Comparison of ENCODE assay signal across 11 mouse cellular contexts in the genomic region with DNA sequence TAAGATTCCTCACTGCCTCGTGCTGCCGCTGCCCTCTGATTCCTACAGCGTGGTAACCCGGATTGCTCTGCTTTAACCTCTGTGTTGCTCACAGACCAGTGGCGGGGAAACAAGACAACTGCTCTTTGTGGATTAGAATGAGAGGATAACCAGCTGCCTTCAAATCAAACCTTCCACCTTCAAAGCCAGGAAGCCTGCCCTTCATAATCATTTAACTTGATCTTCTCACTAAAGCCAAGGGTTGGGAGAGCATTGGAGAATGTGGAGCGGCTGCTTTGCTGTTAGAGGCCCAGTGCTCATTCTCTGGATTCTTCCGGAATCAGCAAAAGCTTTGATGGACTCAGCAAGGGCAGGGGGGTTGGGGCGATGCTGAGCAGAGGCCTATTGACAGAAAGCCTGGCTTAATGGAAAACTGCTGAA. TPM values are rescaled to one million over a fixed set of nuclear protein-coding genes. Genes with fewer than 3 reads are reported as not detected.
A peak's percentile ranks its signal among the peaks of the same experiment; 100 is the strongest.
DNase-seq lines count a peak whose midpoint lies in the region; ATAC-seq lines count a peak whose summit lies in the region.
"Had no signal": no experiment of that assay in that cellular context is flagged by ENCODE, and none has a peak within 500 bp of the region (broad histone marks: within the 10 kb centered on the region; RNA-seq: fewer than 3 reads in every experiment).

No protein-coding gene starts in this region.

- H3K27me3 ChIP-seq in hindbrain, embryonic 10.5 days (ENCODE audit: insufficient read depth, poor library complexity, severe bottlenecking), result no peaks in the 10 kb centered on the region
- no peaks in the 10 kb centered on the region for H3K27me3 ChIP-seq in hindbrain, embryonic 13.5 days
- H3K27me3 ChIP-seq in midbrain, embryonic 14.5 days (ENCODE audit: control insufficient read depth, insufficient read depth, low read length), result no peaks in the 10 kb centered on the region
- H3K27me3 ChIP-seq: hindbrain, embryonic 15.5 days; limb, embryonic 15.5 days had no signal

- peak; percentile 29 for DNase-seq in hindbrain, embryonic 10.5 days (ENCODE audit: low spot score)
- peak; percentile 51 for DNase-seq in embryo, embryonic 11 days
- DNase-seq in kidney, postnatal 14 days, result peak; percentile 60
- peak; percentile 23 for DNase-seq in midbrain, embryonic 14.5 days
- no peak for DNase-seq in cerebellum, postnatal 10 days
- no peak for DNase-seq in layer of hippocampus, adult 18-20 months (ENCODE audit: low spot score in 2 of 2)

- H3K4me3 ChIP-seq in hindbrain, embryonic 10.5 days, result no peak overlapping the region
- no peak overlapping the region for H3K4me3 ChIP-seq in hindbrain, embryonic 13.5 days
- H3K4me3 ChIP-seq in midbrain, embryonic 14.5 days (replicated peaks; ENCODE audit: low read depth, low read length), result no peak overlapping the region
- H3K4me3 ChIP-seq: hindbrain, embryonic 15.5 days; limb, embryonic 15.5 days had no signal

- H3K36me3 ChIP-seq in hindbrain, embryonic 10.5 days, result no peaks in the 10 kb centered on the region
- no peaks in the 10 kb centered on the region for H3K36me3 ChIP-seq in hindbrain, embryonic 13.5 days
- H3K36me3 ChIP-seq in midbrain, embryonic 14.5 days (ENCODE audit: control insufficient read depth, insufficient read depth, low read length), result no peaks in the 10 kb centered on the region
- H3K36me3 ChIP-seq: hindbrain, embryonic 15.5 days; limb, embryonic 15.5 days had no signal

- H3K27ac ChIP-seq in hindbrain, embryonic 10.5 days, result peak overlapping the region; percentile 63
- no peak overlapping the region; the same call in 1 of the 2 replicates for H3K27ac ChIP-seq in hindbrain, embryonic 13.5 days
- H3K27ac ChIP-seq in midbrain, embryonic 14.5 days (replicated peaks; ENCODE audit: low read depth, low read length), result no peak overlapping the region
- H3K27ac ChIP-seq: hindbrain, embryonic 15.5 days; limb, embryonic 15.5 days had no signal

- ATAC-seq in hindbrain, embryonic 13.5 days (ENCODE audit: low FRiP score), result no peak
- ATAC-seq in midbrain, embryonic 14.5 days (ENCODE audit: low FRiP score, low TSS enrichment), result no peak
- no peak for ATAC-seq in frontal cortex, adult (ENCODE audit: low TSS enrichment)

- H3K9me3 ChIP-seq in hindbrain, embryonic 10.5 days, result no peaks in the 10 kb centered on the region
- no peaks in the 10 kb centered on the region for H3K9me3 ChIP-seq in hindbrain, embryonic 13.5 days
- H3K9me3 ChIP-seq in midbrain, embryonic 14.5 days (ENCODE audit: control insufficient read depth, low read length), result no peaks in the 10 kb centered on the region
- H3K9me3 ChIP-seq: hindbrain, embryonic 15.5 days; limb, embryonic 15.5 days had no signal

- H3K4me2 ChIP-seq in hindbrain, embryonic 13.5 days, result no peak overlapping the region
- no peak overlapping the region for H3K4me2 ChIP-seq in midbrain, embryonic 14.5 days (ENCODE audit: low read length)
- H3K4me2 ChIP-seq: hindbrain, embryonic 15.5 days; limb, embryonic 15.5 days had no signal

- no peak overlapping the region for H3K9ac ChIP-seq in hindbrain, embryonic 13.5 days
- no peak overlapping the region for H3K9ac ChIP-seq in midbrain, embryonic 14.5 days (replicated peaks; ENCODE audit: low read length)
- H3K9ac ChIP-seq: hindbrain, embryonic 15.5 days; limb, embryonic 15.5 days had no signal

- H3K4me1 ChIP-seq in hindbrain, embryonic 10.5 days (replicated peaks), result peaks cover 27% of the 10 kb centered on the region
- H3K4me1 ChIP-seq in hindbrain, embryonic 13.5 days (replicated peaks), result peaks cover 7% of the 10 kb centered on the region
- H3K4me1 ChIP-seq in midbrain, embryonic 14.5 days (ENCODE audit: control insufficient read depth, insufficient read depth, low read length), result 0 out of 2 replicates have a peak, but pooled peaks cover 5% of the 10 kb centered on the region
- H3K4me1 ChIP-seq: hindbrain, embryonic 15.5 days; limb, embryonic 15.5 days had no signal

- WGBS in hindbrain, embryonic 10.5 days, result 27% methylated on average over 8 of the region's 8 CpGs
- WGBS in hindbrain, embryonic 13.5 days, result 48% methylated on average over 8 of the region's 8 CpGs
- WGBS in midbrain, embryonic 14.5 days, result 31% methylated on average over 8 of the region's 8 CpGs

RNA-seq across cellular contexts. Expression of a gene that starts 7.7 kb away (rescaled TPM):
- polyA plus RNA-seq in hindbrain, embryonic 10.5 days (2016; fragmentation: Nextera tagmentation; extraction: Ambion mirVana), result 33.9 and 35.9 TPM in 2 replicates
- polyA plus RNA-seq in hindbrain, embryonic 13.5 days (2015; fragmentation: Nextera tagmentation; extraction: Ambion mirVana), result 20.8 and 21.5 TPM in 2 replicates
- polyA plus RNA-seq in midbrain, embryonic 14.5 days (2014; fragmentation: Nextera tagmentation; extraction: Ambion mirVana), result 15.4 and 21.7 TPM in 2 replicates
- 10 to 100 TPM; 23.3 to 26.7 TPM for total RNA-seq in layer of hippocampus, adult 18-20 months (2021)

RNA-seq across cellular contexts. Expression of a gene that starts 10.0 kb away (rescaled TPM):
- not detected in 2 replicates for polyA plus RNA-seq in hindbrain, embryonic 10.5 days (2016; fragmentation: Nextera tagmentation; extraction: Ambion mirVana)
- polyA plus RNA-seq in hindbrain, embryonic 13.5 days (2015; fragmentation: Nextera tagmentation; extraction: Ambion mirVana), result not detected in 2 replicates
- not detected in 2 replicates for polyA plus RNA-seq in midbrain, embryonic 14.5 days (2014; fragmentation: Nextera tagmentation; extraction: Ambion mirVana)
- total RNA-seq in layer of hippocampus, adult 18-20 months (2021), result not detected
- total RNA-seq: adrenal gland, postnatal 4 days had no signal
- polyA plus RNA-seq: hindbrain, embryonic 15.5 days; limb, embryonic 15.5 days had no signal

RNA-seq across cellular contexts. Expression of a gene that starts 35.2 kb away (rescaled TPM):
- 28.1 and 31.7 TPM in 2 replicates for polyA plus RNA-seq in hindbrain, embryonic 10.5 days (2016; fragmentation: Nextera tagmentation; extraction: Ambion mirVana)
- 35.9 and 36.7 TPM in 2 replicates for polyA plus RNA-seq in hindbrain, embryonic 13.5 days (2015; fragmentation: Nextera tagmentation; extraction: Ambion mirVana)
- 34.7 and 44.1 TPM in 2 replicates for polyA plus RNA-seq in midbrain, embryonic 14.5 days (2014; fragmentation: Nextera tagmentation; extraction: Ambion mirVana)
- 10 to 100 TPM; 69.1 to 71.2 TPM for total RNA-seq in layer of hippocampus, adult 18-20 months (2021)

Comparison
In these comparisons a context has a peak if more than half of its experiments do, and no peak if none do; other contexts are left out.
1. DNase-seq: peak in hindbrain, embryonic 10.5 days (single experiment), embryo, embryonic 11 days (single experiment), kidney, postnatal 14 days (single experiment) and midbrain, embryonic 14.5 days (single experiment); none in cerebellum, postnatal 10 days (0 of 2) and layer of hippocampus, adult 18-20 months (0 of 2).